Mouse (Mus musculus): Measurements from ENCODE around the gene Arpp19. TPM values are rescaled to one million over a fixed set of nuclear protein-coding genes. Genes with fewer than 3 reads are reported as not detected.

The Arpp19 gene
- total RNA-seq, 1 experiment = 192 TPM

GRCm38 (mm10) chr9:75089285-75089684, 51.9 kb downstream of the Arpp19 start:
- Histone ChIP-seq H3K9ac (ENCODE audit: insufficient read depth, low read depth, low read length, poor library complexity, severe bottlenecking) (no peak overlapping the region), H3K27ac (ENCODE audit: insufficient read depth, low read depth, low read length, poor library complexity, severe bottlenecking) (no peak overlapping the region), H3K36me3 (ENCODE audit: control insufficient read depth, insufficient read depth, low read length, poor library complexity, severe bottlenecking) (no peaks in the 10 kb centered on the region), H3K4me1 (ENCODE audit: control insufficient read depth in 2 of 2, insufficient read depth in 2 of 2, low read length in 2 of 2, poor library complexity in 1 of 2) (peaks cover 2 to 7% of the 10 kb centered on the region in 2 experiments; a peak in 2 of 4 replicates), H3K9me3 (ENCODE audit: control insufficient read depth, insufficient read depth, low read depth, low read length) (no peaks in the 10 kb centered on the region), H3K4me3 (ENCODE audit: insufficient read depth in 1 of 2, low read depth in 1 of 2, low read length in 2 of 2, poor library complexity in 1 of 2, severe bottlenecking in 1 of 2) (no peak overlapping the region)
- no peak for TF ChIP-seq ZNF384 (IDR thresholded peaks at IDR 0.05; ENCODE audit: low read depth, low read length)
- no peak for TF ChIP-seq MAFK (IDR thresholded peaks at IDR 0.05; ENCODE audit: insufficient read depth, low read depth, low read length)
- no peak for TF ChIP-seq CHD2 (IDR thresholded peaks at IDR 0.05; ENCODE audit: low read depth, low read length)
- no peak for DNase-seq (ENCODE audit: low read depth, low spot score)
- in situ Hi-C loops (cut with MboI; ENCODE audit: low sequenced_read_pairs in 2 of 2, unreplicated experiment in 2 of 2) = no loop called here

- Histone ChIP-seq H3K36me3 (ENCODE audit: control insufficient read depth, insufficient read depth, low read length, poor library complexity, severe bottlenecking) (no peaks in the 10 kb centered on the region), H3K4me3 (ENCODE audit: insufficient read depth in 1 of 2, low read depth in 1 of 2, low read length in 2 of 2, poor library complexity in 1 of 2, severe bottlenecking in 1 of 2) (no peak overlapping the region), H3K4me1 (ENCODE audit: control insufficient read depth in 2 of 2, insufficient read depth in 2 of 2, low read length in 2 of 2, poor library complexity in 1 of 2) (0 out of 4 replicates have a peak, but pooled peaks cover 0 to 2% of the 10 kb centered on the region in 2 experiments), H3K9me3 (ENCODE audit: control insufficient read depth, insufficient read depth, low read depth, low read length) (no peaks in the 10 kb centered on the region), H3K27ac (ENCODE audit: insufficient read depth, low read depth, low read length, poor library complexity, severe bottlenecking) (no peak overlapping the region), H3K9ac (ENCODE audit: insufficient read depth, low read depth, low read length, poor library complexity, severe bottlenecking) (no peak overlapping the region)
- in situ Hi-C loops (cut with MboI; ENCODE audit: low sequenced_read_pairs in 2 of 2, unreplicated experiment in 2 of 2) = no loop called here
- no peak for DNase-seq (ENCODE audit: low read depth, low spot score)
- TF ChIP-seq ZC3H11A (IDR thresholded peaks at IDR 0.05; ENCODE audit: borderline replicate concordance, low read depth, low read length) (no peak), CHD2 (IDR thresholded peaks at IDR 0.05; ENCODE audit: low read depth, low read length) (no peak), ZNF384 (IDR thresholded peaks at IDR 0.05; ENCODE audit: low read depth, low read length) (no peak)
Measured at GRCm38 (mm10) chr9:75092134-75092533, 54.7 kb downstream of the Arpp19 start.

- TF ChIP-seq ZNF384 (IDR thresholded peaks at IDR 0.05; ENCODE audit: low read depth, low read length) = no peak
- no peak for TF ChIP-seq HCFC1 (IDR thresholded peaks at IDR 0.05; ENCODE audit: borderline replicate concordance, insufficient read depth, low read length)
- Histone ChIP-seq H3K4me1 (ENCODE audit: control insufficient read depth in 2 of 2, insufficient read depth in 2 of 2, low read length in 2 of 2, poor library complexity in 1 of 2) (no peaks in the 10 kb centered on the region), H3K36me3 (ENCODE audit: control insufficient read depth, insufficient read depth, low read length, poor library complexity, severe bottlenecking) (no peaks in the 10 kb centered on the region), H3K9me3 (ENCODE audit: control insufficient read depth, insufficient read depth, low read depth, low read length) (no peaks in the 10 kb centered on the region), H3K27ac (ENCODE audit: insufficient read depth, low read depth, low read length, poor library complexity, severe bottlenecking) (no peak overlapping the region), H3K4me3 (ENCODE audit: insufficient read depth in 1 of 2, low read depth in 1 of 2, low read length in 2 of 2, poor library complexity in 1 of 2, severe bottlenecking in 1 of 2) (no peak overlapping the region), H3K9ac (ENCODE audit: insufficient read depth, low read depth, low read length, poor library complexity, severe bottlenecking) (no peak overlapping the region)
- DNase-seq (ENCODE audit: low read depth, low spot score) = no peak
- in situ Hi-C loops (cut with MboI; ENCODE audit: low sequenced_read_pairs in 2 of 2, unreplicated experiment in 2 of 2) = no loop called here
Measured at GRCm38 (mm10) chr9:75094762-75095161, 57.3 kb downstream of the Arpp19 start.

GRCm38 (mm10) chr9:75098937-75099336, 61.5 kb downstream of the Arpp19 start:
- Histone ChIP-seq H3K4me1 (ENCODE audit: control insufficient read depth in 2 of 2, insufficient read depth in 2 of 2, low read length in 2 of 2, poor library complexity in 1 of 2) (no peaks in the 10 kb centered on the region), H3K4me3 (ENCODE audit: insufficient read depth in 1 of 2, low read depth in 1 of 2, low read length in 2 of 2, poor library complexity in 1 of 2, severe bottlenecking in 1 of 2) (no peak overlapping the region), H3K36me3 (ENCODE audit: control insufficient read depth, insufficient read depth, low read length, poor library complexity, severe bottlenecking) (no peaks in the 10 kb centered on the region), H3K9ac (ENCODE audit: insufficient read depth, low read depth, low read length, poor library complexity, severe bottlenecking) (no peak overlapping the region), H3K9me3 (ENCODE audit: control insufficient read depth, insufficient read depth, low read depth, low read length) (no peaks in the 10 kb centered on the region), H3K27ac (ENCODE audit: insufficient read depth, low read depth, low read length, poor library complexity, severe bottlenecking) (no peak overlapping the region)
- no peak for TF ChIP-seq CHD2 (IDR thresholded peaks at IDR 0.05; ENCODE audit: low read depth, low read length)
- no peak for TF ChIP-seq ZNF384 (IDR thresholded peaks at IDR 0.05; ENCODE audit: low read depth, low read length)
- no peak for TF ChIP-seq MAFK (IDR thresholded peaks at IDR 0.05; ENCODE audit: insufficient read depth, low read depth, low read length)
- TF ChIP-seq HCFC1 (IDR thresholded peaks at IDR 0.05; ENCODE audit: borderline replicate concordance, insufficient read depth, low read length) = no peak
- TF ChIP-seq ZC3H11A (IDR thresholded peaks at IDR 0.05; ENCODE audit: borderline replicate concordance, low read depth, low read length) = no peak
- in situ Hi-C loops (cut with MboI; ENCODE audit: low sequenced_read_pairs in 2 of 2, unreplicated experiment in 2 of 2) = no loop called here
- DNase-seq (ENCODE audit: low read depth, low spot score) = no peak

GRCm38 (mm10) chr9:75100157-75100781, 62.9 kb downstream of the Arpp19 start:
- no peaks in the 10 kb centered on the region for H3K36me3 ChIP-seq (ENCODE audit: control insufficient read depth, insufficient read depth, low read length, poor library complexity, severe bottlenecking)
- no peaks in the 10 kb centered on the region for H3K4me1 ChIP-seq (ENCODE audit: control insufficient read depth in 2 of 2, insufficient read depth in 2 of 2, low read length in 2 of 2, poor library complexity in 1 of 2)
- H3K4me3 ChIP-seq (ENCODE audit: insufficient read depth in 1 of 2, low read depth in 1 of 2, low read length in 2 of 2, poor library complexity in 1 of 2, severe bottlenecking in 1 of 2) = no peak overlapping the region
- H3K9ac ChIP-seq (ENCODE audit: insufficient read depth, low read depth, low read length, poor library complexity, severe bottlenecking) = no peak overlapping the region
- DNase-seq (ENCODE audit: low read depth, low spot score) = no peak
- no peaks in the 10 kb centered on the region for H3K9me3 ChIP-seq (ENCODE audit: control insufficient read depth, insufficient read depth, low read depth, low read length)
- no peak overlapping the region for H3K27ac ChIP-seq (ENCODE audit: insufficient read depth, low read depth, low read length, poor library complexity, severe bottlenecking)
- TF ChIP-seq HCFC1 (IDR thresholded peaks at IDR 0.05; ENCODE audit: borderline replicate concordance, insufficient read depth, low read length) (no peak), MAFK (IDR thresholded peaks at IDR 0.05; ENCODE audit: insufficient read depth, low read depth, low read length) (no peak), CHD2 (IDR thresholded peaks at IDR 0.05; ENCODE audit: low read depth, low read length) (no peak), ZC3H11A (IDR thresholded peaks at IDR 0.05; ENCODE audit: borderline replicate concordance, low read depth, low read length) (no peak), ZNF384 (IDR thresholded peaks at IDR 0.05; ENCODE audit: low read depth, low read length) (no peak)
- in situ Hi-C loops (cut with MboI; ENCODE audit: low sequenced_read_pairs in 2 of 2, unreplicated experiment in 2 of 2) = no loop called here
